Mouse (Mus musculus): ENCODE measurements at regions not wholly inside any gene's neighbourhood (a gene's known extent, or its start where the extent isn't known, plus 50 kb on each side); places are given as distances from the start of the nearest gene placed in this dataset.
A peak's percentile ranks its signal among the peaks of the same experiment; 100 is the strongest.

DNA sequence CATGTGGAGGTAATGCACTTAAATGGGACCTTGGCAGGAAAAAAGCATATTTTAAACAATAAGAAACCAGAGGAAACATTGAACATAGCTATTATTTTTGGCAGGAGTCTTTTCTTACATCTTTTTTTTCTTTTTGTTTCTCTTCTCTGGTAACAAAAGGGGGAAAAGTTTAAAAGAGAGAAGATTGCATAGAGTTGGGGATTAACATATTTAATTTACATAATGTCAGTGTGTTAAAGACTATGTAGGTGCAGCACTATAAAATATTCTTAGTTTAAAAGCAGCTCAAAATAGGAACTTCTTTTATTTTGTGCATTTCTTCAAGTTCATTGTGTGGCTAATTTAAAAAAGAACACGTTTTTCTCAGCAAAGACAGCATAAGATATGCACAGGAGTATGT is 1087.5 kb downstream of the Cdh11 start:
- no peaks in the 10 kb centered on the region for H3K4me1 ChIP-seq
- DNase-seq (ENCODE audit: low spot score), result no peak
- no peaks in the 10 kb centered on the region for H3K36me3 ChIP-seq
- WGBS, result 37% methylated on average over 1 of the region's 1 CpGs
- no peaks in the 10 kb centered on the region for H3K27me3 ChIP-seq (ENCODE audit: low read depth, poor library complexity, severe bottlenecking)
- no peak overlapping the region for H3K27ac ChIP-seq
- H3K9me3 ChIP-seq (replicated peaks), result no peaks in the 10 kb centered on the region
- H3K4me3 ChIP-seq, result no peak overlapping the region

DNA sequence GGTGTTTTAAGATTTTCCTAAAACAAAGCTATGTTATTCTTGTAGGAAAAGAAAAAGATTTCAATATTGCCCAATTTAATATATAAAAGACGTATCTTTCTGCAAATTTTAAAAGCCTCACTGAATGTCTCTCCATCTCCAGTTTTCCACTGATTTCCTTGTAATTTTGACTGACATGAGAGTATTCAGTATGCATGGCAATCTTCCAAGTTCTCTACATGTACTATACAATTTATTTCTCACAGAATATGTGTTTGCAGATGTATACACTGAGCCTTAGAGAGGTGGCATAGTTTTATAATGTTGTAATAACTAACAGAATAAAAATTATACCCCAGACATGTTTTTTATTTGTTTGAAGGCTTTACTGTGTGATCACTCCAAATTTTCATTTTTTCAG is 1094.5 kb downstream of the Cdh11 start:
- WGBS, result 87% methylated on average over 1 of the region's 1 CpGs

DNA sequence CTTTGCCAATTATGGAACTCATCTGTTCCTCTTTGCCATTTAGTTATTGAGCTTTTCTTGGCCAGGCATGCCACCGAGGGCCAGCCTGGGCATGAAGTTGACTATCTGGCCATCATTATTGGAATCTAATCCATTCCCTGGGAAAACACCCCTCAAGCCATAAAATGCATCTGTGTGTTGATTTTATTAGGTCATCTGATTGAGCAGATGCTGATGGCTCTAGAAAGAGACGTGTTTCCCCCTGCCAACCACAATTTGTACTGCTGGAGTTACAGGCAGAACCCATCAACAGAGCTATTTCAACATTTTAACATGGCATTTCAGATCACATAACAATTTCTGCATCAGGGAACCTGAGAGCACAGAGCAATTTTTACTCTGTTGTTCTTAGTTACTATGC is 1116.5 kb downstream of the Cdh11 start:
- Histone ChIP-seq H3K9me3 (replicated peaks) (no peaks in the 10 kb centered on the region), H3K4me1 (no peaks in the 10 kb centered on the region), H3K27ac (no peak overlapping the region), H3K27me3 (ENCODE audit: low read depth, poor library complexity, severe bottlenecking) (no peaks in the 10 kb centered on the region), H3K4me3 (no peak overlapping the region), H3K36me3 (no peaks in the 10 kb centered on the region)
- DNase-seq (ENCODE audit: low spot score), result no peak
- WGBS, result 72% methylated on average over 2 of the region's 2 CpGs

More for the DNA sequence above, 1094.5 kb downstream of the Cdh11 start:
- Histone ChIP-seq H3K27me3 (ENCODE audit: low read depth, poor library complexity, severe bottlenecking) (no peaks in the 10 kb centered on the region), H3K4me1 (no peaks in the 10 kb centered on the region), H3K27ac (no peak overlapping the region), H3K36me3 (no peaks in the 10 kb centered on the region), H3K9me3 (replicated peaks) (no peaks in the 10 kb centered on the region), H3K4me3 (no peak overlapping the region)
- DNase-seq (ENCODE audit: low spot score), result no peak

DNA sequence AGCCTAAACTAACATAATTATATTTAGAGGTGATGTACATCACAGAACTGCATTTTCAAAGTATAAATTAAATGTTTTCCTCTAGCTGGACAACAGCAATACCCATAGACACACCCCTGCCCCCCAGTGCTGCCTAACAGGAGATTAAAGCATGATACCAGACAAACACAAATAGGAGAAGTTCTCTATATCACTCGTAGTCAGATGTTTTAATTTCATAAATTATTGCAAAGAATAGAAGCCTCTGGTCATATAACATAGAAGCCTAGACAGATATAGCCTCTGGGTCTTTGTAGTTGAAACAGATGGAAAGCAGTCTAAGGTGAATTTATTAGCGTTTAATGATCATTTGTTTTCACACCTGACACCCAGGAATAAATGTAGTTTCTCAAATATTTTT is 1122.6 kb downstream of the Cdh11 start:
- Histone ChIP-seq H3K9me3 (replicated peaks) (no peaks in the 10 kb centered on the region), H3K4me1 (no peaks in the 10 kb centered on the region), H3K27ac (no peak overlapping the region), H3K27me3 (ENCODE audit: low read depth, poor library complexity, severe bottlenecking) (no peaks in the 10 kb centered on the region), H3K4me3 (no peak overlapping the region), H3K36me3 (no peaks in the 10 kb centered on the region)
- no peak for DNase-seq (ENCODE audit: low spot score)
- 77% methylated on average over 2 of the region's 2 CpGs for WGBS

DNA sequence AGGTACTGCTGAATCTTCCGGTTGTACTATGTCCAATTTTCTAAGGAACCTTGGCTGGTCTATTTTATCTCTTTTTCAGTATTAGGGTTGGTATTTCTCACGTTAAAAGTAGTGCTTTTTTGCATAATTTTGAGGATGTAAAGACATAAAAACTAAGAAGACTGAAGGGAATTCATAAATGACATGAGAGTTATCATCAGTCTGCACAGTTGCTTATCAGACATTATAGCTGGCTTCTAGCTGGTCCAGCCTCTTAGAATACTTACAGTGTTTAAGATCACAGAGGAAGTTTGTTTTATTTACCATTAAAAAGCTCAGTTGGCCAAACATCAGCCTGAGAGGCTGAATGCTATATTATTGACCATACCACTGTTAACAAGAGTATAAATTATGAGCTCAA is 1130.2 kb downstream of the Cdh11 start:
- no peak for DNase-seq (ENCODE audit: low spot score)
- H3K36me3 ChIP-seq, result no peaks in the 10 kb centered on the region
- 73% methylated on average over 2 of the region's 2 CpGs for WGBS
- H3K27me3 ChIP-seq (ENCODE audit: low read depth, poor library complexity, severe bottlenecking), result no peaks in the 10 kb centered on the region
- no peak overlapping the region for H3K27ac ChIP-seq
- H3K4me1 ChIP-seq, result no peaks in the 10 kb centered on the region
- H3K4me3 ChIP-seq, result no peak overlapping the region
- H3K9me3 ChIP-seq (replicated peaks), result no peaks in the 10 kb centered on the region

DNA sequence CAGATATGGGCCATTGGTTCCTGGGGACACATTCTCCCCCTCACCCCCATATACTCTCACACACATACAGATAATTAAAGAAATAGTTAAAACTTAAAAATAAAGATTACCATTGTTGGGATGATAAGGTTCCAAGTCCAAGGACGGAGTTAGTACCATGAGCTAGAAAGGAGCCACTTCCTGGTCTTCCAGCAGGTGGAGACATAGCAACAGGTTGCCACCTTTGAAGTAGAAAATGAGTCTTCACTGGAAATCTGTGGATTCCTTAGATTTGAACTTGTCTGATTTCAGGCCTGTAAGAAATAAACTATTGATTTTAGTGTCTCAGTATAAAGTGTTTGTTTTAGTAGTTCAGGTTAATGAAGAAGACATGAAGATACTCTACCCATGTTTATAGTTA is 1156.6 kb downstream of the Cdh11 start:
- no peaks in the 10 kb centered on the region for H3K4me1 ChIP-seq
- WGBS, result 33% methylated on average over 1 of the region's 1 CpGs
- DNase-seq (ENCODE audit: low spot score), result peak; percentile 29

DNA sequence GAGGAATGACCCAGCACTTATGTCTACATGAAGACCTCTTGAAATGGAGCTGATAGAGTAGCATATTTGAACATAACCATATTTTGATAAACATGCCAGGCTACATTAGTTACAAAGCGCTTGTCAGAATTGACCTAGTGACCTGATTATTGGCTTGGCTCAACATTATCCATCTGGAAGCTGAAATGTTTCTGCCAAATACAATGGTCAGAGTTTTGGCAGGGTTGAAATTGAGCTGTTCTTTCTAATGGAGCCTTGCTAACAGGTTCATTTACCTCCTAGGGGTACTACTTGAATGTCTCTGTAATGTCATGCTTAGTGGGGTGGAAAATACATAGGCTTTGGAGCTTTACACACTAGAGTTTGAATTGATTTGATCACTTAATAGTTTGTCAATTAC is 1163.5 kb downstream of the Cdh11 start:
- H3K4me1 ChIP-seq, result no peaks in the 10 kb centered on the region
- no peaks in the 10 kb centered on the region for H3K27me3 ChIP-seq (ENCODE audit: low read depth, poor library complexity, severe bottlenecking)
- 90% methylated on average over 1 of the region's 1 CpGs for WGBS
- no peak overlapping the region for H3K4me3 ChIP-seq
- DNase-seq (ENCODE audit: low spot score), result no peak
- no peaks in the 10 kb centered on the region for H3K36me3 ChIP-seq
- H3K27ac ChIP-seq, result no peak overlapping the region
- no peaks in the 10 kb centered on the region for H3K9me3 ChIP-seq (replicated peaks)

More for the DNA sequence above, 1156.6 kb downstream of the Cdh11 start:
- H3K27ac ChIP-seq, result no peak overlapping the region
- H3K4me3 ChIP-seq, result no peak overlapping the region
- no peaks in the 10 kb centered on the region for H3K36me3 ChIP-seq
- no peaks in the 10 kb centered on the region for H3K9me3 ChIP-seq (replicated peaks)
- no peaks in the 10 kb centered on the region for H3K27me3 ChIP-seq (ENCODE audit: low read depth, poor library complexity, severe bottlenecking)

DNA sequence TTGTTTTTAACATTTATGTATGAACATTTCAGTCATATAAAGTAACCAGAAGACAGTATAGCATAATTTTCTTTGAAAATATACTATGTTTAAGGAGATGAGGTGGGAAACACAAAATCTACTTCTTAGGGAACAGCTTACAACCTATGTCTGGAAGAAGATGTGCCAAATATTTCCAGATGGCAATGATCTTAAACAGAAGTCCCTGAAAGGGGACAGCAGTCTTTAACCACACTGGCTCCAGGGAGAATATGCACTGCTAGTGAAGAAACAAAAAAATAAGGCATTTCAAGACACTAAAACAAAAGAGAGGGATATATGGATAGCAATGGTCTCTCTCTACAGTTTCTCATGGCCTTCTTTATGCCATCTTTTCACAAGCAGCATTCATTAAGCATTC is 1194.3 kb downstream of the Cdh11 start:
- no peaks in the 10 kb centered on the region for H3K9me3 ChIP-seq (replicated peaks)
- no peaks in the 10 kb centered on the region for H3K27me3 ChIP-seq (ENCODE audit: low read depth, poor library complexity, severe bottlenecking)
- H3K4me3 ChIP-seq, result no peak overlapping the region
- H3K27ac ChIP-seq, result no peak overlapping the region
- DNase-seq (ENCODE audit: low spot score), result no peak
- H3K4me1 ChIP-seq, result no peaks in the 10 kb centered on the region
- H3K36me3 ChIP-seq, result no peaks in the 10 kb centered on the region

DNA sequence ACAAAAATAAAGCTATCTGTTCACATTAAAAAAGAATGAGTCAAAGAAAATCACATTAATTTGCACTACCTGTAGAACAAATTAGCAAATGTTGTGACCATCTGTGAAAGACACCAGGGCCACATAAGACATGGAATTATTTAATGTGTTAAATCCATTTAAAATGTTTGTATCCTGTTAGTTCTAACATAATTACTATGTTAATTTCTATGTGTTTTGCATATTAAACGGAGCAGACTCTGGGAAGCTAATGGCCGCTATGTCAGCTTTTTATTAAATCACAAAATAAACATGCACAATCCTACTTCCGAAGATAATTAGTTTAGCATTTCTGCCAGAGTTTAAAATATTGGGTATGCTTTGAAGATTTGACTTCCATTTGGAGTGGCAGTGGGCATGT is 1194.8 kb downstream of the Cdh11 start:
- Histone ChIP-seq H3K27ac (no peak overlapping the region), H3K9me3 (replicated peaks) (no peaks in the 10 kb centered on the region), H3K27me3 (ENCODE audit: low read depth, poor library complexity, severe bottlenecking) (no peaks in the 10 kb centered on the region), H3K4me3 (no peak overlapping the region), H3K4me1 (no peaks in the 10 kb centered on the region), H3K36me3 (no peaks in the 10 kb centered on the region)
- 92% methylated on average over 3 of the region's 3 CpGs for WGBS
- no peak for DNase-seq (ENCODE audit: low spot score)

DNA sequence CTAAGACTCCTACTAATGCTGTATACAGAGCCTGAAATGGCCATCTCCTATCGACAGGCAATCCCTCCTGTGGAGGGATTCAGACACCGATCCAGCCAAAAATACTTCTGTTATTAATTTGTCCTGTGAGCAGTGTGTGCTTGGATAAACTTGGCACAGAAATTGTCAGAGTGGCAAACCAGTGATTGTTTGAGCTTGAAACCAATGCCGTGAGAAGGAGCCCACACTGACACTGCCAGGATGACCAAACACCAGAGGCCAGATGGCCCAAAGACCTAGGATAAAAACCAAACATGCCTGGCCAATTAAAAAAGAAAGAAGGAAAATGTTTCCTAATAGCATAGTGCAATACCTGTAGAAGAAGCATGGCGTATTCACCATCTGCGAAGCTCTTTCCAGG is 1221.0 kb downstream of the Cdh11 start:
- Histone ChIP-seq H3K27me3 (ENCODE audit: low read depth, poor library complexity, severe bottlenecking) (no peaks in the 10 kb centered on the region), H3K36me3 (no peaks in the 10 kb centered on the region), H3K4me1 (peaks cover 7% of the 10 kb centered on the region), H3K9me3 (replicated peaks) (no peaks in the 10 kb centered on the region), H3K27ac (no peak overlapping the region), H3K4me3 (no peak overlapping the region)
- 87% methylated on average over 5 of the region's 5 CpGs for WGBS
- DNase-seq (ENCODE audit: low spot score), result no peak

DNA sequence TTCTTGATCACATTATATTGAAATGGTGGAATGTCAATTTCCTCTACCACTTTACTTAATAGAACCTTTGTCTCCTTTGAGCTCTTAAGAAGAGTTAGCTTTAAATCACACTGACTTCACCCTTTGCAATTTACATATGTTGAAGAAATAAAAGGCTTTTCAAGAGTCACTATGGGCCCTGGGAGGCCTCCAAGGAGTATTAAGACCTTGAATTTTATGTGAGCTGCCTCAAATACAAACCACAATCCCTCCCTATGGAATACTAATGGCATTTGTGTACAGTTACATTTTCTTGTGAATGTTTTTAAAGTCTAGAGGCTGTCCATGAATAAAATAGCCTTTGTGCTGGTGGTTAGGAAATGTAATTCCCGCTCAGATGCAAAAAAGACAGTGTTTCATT is 1262.7 kb downstream of the Cdh11 start:
- no peaks in the 10 kb centered on the region for H3K9me3 ChIP-seq (replicated peaks)
- H3K27ac ChIP-seq, result no peak overlapping the region
- H3K27me3 ChIP-seq (ENCODE audit: low read depth, poor library complexity, severe bottlenecking), result no peaks in the 10 kb centered on the region
- H3K36me3 ChIP-seq, result no peaks in the 10 kb centered on the region
- no peak for DNase-seq (ENCODE audit: low spot score)
- WGBS, result 79% methylated on average over 1 of the region's 1 CpGs
- H3K4me3 ChIP-seq, result no peak overlapping the region
- H3K4me1 ChIP-seq, result no peaks in the 10 kb centered on the region

DNA sequence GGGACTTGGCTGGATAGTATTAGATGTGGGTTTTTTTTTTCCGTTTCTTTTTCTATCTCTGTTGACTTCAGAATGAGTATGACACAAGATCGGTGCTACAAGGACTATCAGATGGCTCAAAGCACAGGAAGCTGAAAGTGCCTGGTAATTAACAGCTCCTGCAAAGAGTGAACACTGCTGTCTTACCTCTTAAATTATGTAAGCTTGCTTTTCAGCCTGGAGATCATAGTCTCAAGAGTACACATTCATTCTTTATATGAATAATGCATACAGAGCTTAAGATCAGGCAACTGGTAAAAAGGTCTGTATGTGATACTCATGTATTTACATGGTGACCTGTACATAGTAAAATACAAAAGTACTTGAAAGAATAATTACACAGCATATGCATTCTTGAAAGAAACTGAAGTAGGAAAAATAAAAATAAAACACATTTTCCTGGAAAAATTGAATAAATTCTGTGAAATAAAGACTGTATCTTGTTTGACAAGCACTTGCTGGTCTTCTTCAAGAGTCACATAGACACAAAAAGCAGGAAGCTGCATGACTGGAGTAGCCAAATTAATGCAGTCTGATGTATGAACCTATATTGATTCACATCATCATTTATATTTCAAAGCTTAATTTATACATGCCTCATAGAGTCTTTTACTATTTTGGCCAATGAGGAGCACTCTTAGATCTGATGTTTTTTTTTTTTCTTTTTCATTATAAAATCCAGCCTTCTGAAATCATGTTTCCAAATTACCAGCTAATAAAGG is 1306.7 kb downstream of the Cdh11 start:
- Histone ChIP-seq H3K27me3 (ENCODE audit: low read depth, poor library complexity, severe bottlenecking) (no peaks in the 10 kb centered on the region), H3K4me3 (no peak overlapping the region), H3K27ac (no peak overlapping the region), H3K36me3 (no peaks in the 10 kb centered on the region), H3K4me1 (no peaks in the 10 kb centered on the region), H3K9me3 (replicated peaks) (no peaks in the 10 kb centered on the region)
- DNase-seq (ENCODE audit: low spot score), result no peak
- WGBS, result 83% methylated on average over 2 of the region's 2 CpGs

DNA sequence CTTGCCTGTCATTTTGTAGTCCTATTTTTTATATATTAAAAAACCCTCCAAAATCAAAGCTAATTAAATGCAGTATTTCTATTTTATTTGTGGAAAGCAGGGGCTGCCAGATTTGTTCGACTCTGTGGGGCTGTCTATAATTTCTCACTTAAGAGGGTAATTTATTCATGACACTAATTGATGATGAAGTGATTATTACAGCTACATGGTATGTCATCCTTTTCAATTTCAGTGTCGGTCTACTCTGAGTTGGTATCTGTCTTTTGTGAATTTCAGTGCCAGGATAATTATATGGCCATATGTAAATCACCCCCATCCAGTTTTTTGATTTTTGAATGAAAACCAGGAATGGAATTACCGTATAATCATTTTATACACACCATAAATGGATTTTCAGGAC is 1319.1 kb downstream of the Cdh11 start:
- DNase-seq (ENCODE audit: low spot score), result no peak
- no peak overlapping the region for H3K4me3 ChIP-seq
- no peak overlapping the region for H3K27ac ChIP-seq
- no peaks in the 10 kb centered on the region for H3K9me3 ChIP-seq (replicated peaks)
- H3K27me3 ChIP-seq (ENCODE audit: low read depth, poor library complexity, severe bottlenecking), result no peaks in the 10 kb centered on the region
- no peaks in the 10 kb centered on the region for H3K4me1 ChIP-seq
- no peaks in the 10 kb centered on the region for H3K36me3 ChIP-seq
- WGBS, result 80% methylated on average over 3 of the region's 3 CpGs

DNA sequence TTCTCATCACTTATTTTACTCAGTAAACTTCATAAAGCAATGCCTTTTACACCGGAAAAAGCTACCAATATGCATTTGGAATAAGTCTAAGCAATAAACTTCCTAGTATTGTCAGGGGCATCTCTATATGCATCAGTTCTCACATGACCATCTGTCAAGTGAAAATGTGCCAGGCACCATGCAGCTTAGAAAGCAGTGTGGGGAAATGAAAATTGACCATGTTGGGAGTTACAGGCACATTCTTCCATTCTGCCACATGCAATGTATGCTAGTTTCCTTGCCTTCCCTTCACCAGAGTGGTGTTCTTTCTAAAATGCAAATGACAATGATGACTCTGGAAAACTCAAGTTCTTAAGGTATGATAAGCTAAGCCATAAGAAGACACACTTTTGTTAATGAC is 1322.9 kb downstream of the Cdh11 start:
- H3K4me3 ChIP-seq, result no peak overlapping the region
- H3K27me3 ChIP-seq (ENCODE audit: low read depth, poor library complexity, severe bottlenecking), result no peaks in the 10 kb centered on the region
- WGBS, result 88% methylated on average over 1 of the region's 1 CpGs
- H3K9me3 ChIP-seq (replicated peaks), result no peaks in the 10 kb centered on the region
- H3K27ac ChIP-seq, result no peak overlapping the region
- no peaks in the 10 kb centered on the region for H3K4me1 ChIP-seq
- DNase-seq (ENCODE audit: low spot score), result no peak
- no peaks in the 10 kb centered on the region for H3K36me3 ChIP-seq
